Mouse (Mus musculus) mouse trophoblast stem cell (cell line): ENCODE measurements around the gene Foxj3.
"Not testable (repeated sequence)": the region's sequence is repeated elsewhere in the genome, so short reads cannot be mapped to it uniquely, and the experiment has no call there.

Experiments used
- in situ Hi-C, 2 experiments: fragments of 300-500 bp; cut with MseI, MboI; formaldehyde crosslinking; loops; 2 replicates in 1 of 2; 3 replicates in 1 of 2; pipeline ENCODE4 v1.15.1; 2025

Gene Foxj3

GRCm38 (mm10) chr4:119572682-119573081 lies 35.9 kb downstream of the Foxj3 start:
- in situ Hi-C loops = no loop called here

- in situ Hi-C loops = no loop called here
Measured at GRCm38 (mm10) chr4:119574504-119574903, 37.7 kb downstream of the Foxj3 start.

GRCm38 (mm10) chr4:119575459-119575858 lies 38.7 kb downstream of the Foxj3 start:
- in situ Hi-C loops = no loop called here

- in situ Hi-C loops = no loop called here
Measured at GRCm38 (mm10) chr4:119588037-119588436, 51.2 kb downstream of the Foxj3 start.

GRCm38 (mm10) chr4:119589423-119589822 lies 52.6 kb downstream of the Foxj3 start:
- in situ Hi-C loops = no loop called here

GRCm38 (mm10) chr4:119590027-119590426 lies 53.2 kb downstream of the Foxj3 start:
- in situ Hi-C loops = no loop called here

GRCm38 (mm10) chr4:119592479-119592878 lies 55.7 kb downstream of the Foxj3 start:
- in situ Hi-C loops = no loop called here

GRCm38 (mm10) chr4:119594331-119594730 lies 57.5 kb downstream of the Foxj3 start:
- in situ Hi-C loops = no loop called here

GRCm38 (mm10) chr4:119599605-119600004 lies 62.8 kb downstream of the Foxj3 start:
- in situ Hi-C loops = no loop called here

GRCm38 (mm10) chr4:119609488-119609887 lies 72.7 kb downstream of the Foxj3 start:
- in situ Hi-C loops = no loop called here

- in situ Hi-C loops = no loop called here
Measured at GRCm38 (mm10) chr4:119614078-119614477, 77.3 kb downstream of the Foxj3 start.

- in situ Hi-C loops = no loop called here
Measured at GRCm38 (mm10) chr4:119614724-119615123, 77.9 kb downstream of the Foxj3 start.

GRCm38 (mm10) chr4:119626081-119626645 lies 89.4 kb downstream of the Foxj3 start:
- in situ Hi-C loops = no loop called here

- in situ Hi-C loops = no loop called here
Measured at GRCm38 (mm10) chr4:119626876-119627275, 90.1 kb downstream of the Foxj3 start.

- in situ Hi-C loops = no loop called here
Measured at GRCm38 (mm10) chr4:119627317-119627716, 90.5 kb downstream of the Foxj3 start.

GRCm38 (mm10) chr4:119628363-119628762 lies 91.6 kb downstream of the Foxj3 start:
- in situ Hi-C loops = not testable (repeated sequence)

- in situ Hi-C loops = loop anchor here in 1 of 2 experiments (5.0 kb wide), 1 partner anchor 41 kb away; no protein-coding TSS in a partner anchor
Measured at GRCm38 (mm10) chr4:119631115-119631919, 94.5 kb downstream of the Foxj3 start.

- in situ Hi-C loops = loop anchor here in 1 of 2 experiments (5.0 kb wide), 1 partner anchor 40 kb away; no protein-coding TSS in a partner anchor
Measured at GRCm38 (mm10) chr4:119632721-119633120, 95.9 kb downstream of the Foxj3 start.

GRCm38 (mm10) chr4:119633342-119633741 lies 96.5 kb downstream of the Foxj3 start:
- in situ Hi-C loops = loop anchor here in 1 of 2 experiments (5.0 kb wide), 1 partner anchor 39 kb away; no protein-coding TSS in a partner anchor

- in situ Hi-C loops = loop anchor here in 1 of 2 experiments (5.0 kb wide), 1 partner anchor 38 kb away; no protein-coding TSS in a partner anchor
Measured at GRCm38 (mm10) chr4:119633948-119634347, 97.1 kb downstream of the Foxj3 start.

GRCm38 (mm10) chr4:119634908-119635660 lies 98.3 kb downstream of the Foxj3 start:
- in situ Hi-C loops = loop anchor here in 1 of 2 experiments (5.0 kb wide), 1 partner anchor 37 kb away; no protein-coding TSS in a partner anchor

- in situ Hi-C loops = no loop called here
Measured at GRCm38 (mm10) chr4:119635686-119636085, 98.9 kb downstream of the Foxj3 start.
